Mouse (Mus musculus) spleen, postnatal 0 days (tissue): ENCODE data around the gene Sp1. TPM values are rescaled to one million over a fixed set of nuclear protein-coding genes. Genes with fewer than 3 reads are reported as not detected.

Source experiments
- polyA plus RNA-seq: library from polyadenylated mRNA; unstranded; fragments of >200 nt; fragmentation: Nextera tagmentation; extraction: Ambion mirVana; gene quantifications from 2 replicates; pipeline ENCODE4 v1.2.1, GENCODE M21; 2015

Gene Sp1
- polyA plus RNA-seq, result 7.2 and 8.2 TPM in 2 replicates

GRCm38 (mm10) chr15:102405489-102406195 lies at the start of gene Sp1:
Gene Sp1, plus strand, starts transcription at chr15:102406143.

GRCm38 (mm10) chr15:102366733-102367344 lies 39.1 kb upstream of the Sp1 start, which contains the start of gene Sp7:
Gene Sp7, minus strand, starts transcription at chr15:102367182.

GRCm38 (mm10) chr15:102445146-102445545 lies 39.2 kb downstream of the Sp1 start, which contains the start of gene Amhr2:
Gene Amhr2, plus strand, starts transcription at chr15:102445367.

GRCm38 (mm10) chr15:102458904-102459317 lies 53.0 kb downstream of the Sp1 start, which contains the start of gene Prr13:
Gene Prr13, plus strand, starts transcription at chr15:102459028.

GRCm38 (mm10) chr15:102470183-102470604 lies 64.3 kb downstream of the Sp1 start, which contains the start of gene Pcbp2:
Gene Pcbp2, plus strand, starts transcription at chr15:102470539.

Other genes with a start within 250 kb of the Sp1 start
- 22.1 and 24.1 TPM in 2 replicates for gene Zfp740, start 202.9 kb upstream of the Sp1 start, polyA plus RNA-seq
- gene Csad, start 201.4 kb upstream of the Sp1 start, polyA plus RNA-seq, result 19.8 and 23.5 TPM in 2 replicates
- 26.2 and 29.5 TPM in 2 replicates for gene Itgb7, start 174.2 kb upstream of the Sp1 start, polyA plus RNA-seq
- 6.2 and 8.1 TPM in 2 replicates for gene Rarg, start 148.6 kb upstream of the Sp1 start, polyA plus RNA-seq
- gene Gm9918, start 135.6 kb upstream of the Sp1 start, polyA plus RNA-seq, result 0.05 TPM in 1 of 2 replicates, not detected in the other
- gene Mfsd5, start 126.7 kb upstream of the Sp1 start, polyA plus RNA-seq, result 33.1 and 39.4 TPM in 2 replicates
- gene Espl1, start 109.9 kb upstream of the Sp1 start, polyA plus RNA-seq, result 21.9 and 25.0 TPM in 2 replicates
- gene Pfdn5, start 80.0 kb upstream of the Sp1 start, polyA plus RNA-seq, result 257 and 291 TPM in 2 replicates
- gene Myg1, start 74.4 kb upstream of the Sp1 start, polyA plus RNA-seq, result 53.5 and 57.2 TPM in 2 replicates
- 43.7 and 44.0 TPM in 2 replicates for gene Aaas, start 55.4 kb upstream of the Sp1 start, polyA plus RNA-seq
- not detected in 2 replicates for gene Sp7, start 39.0 kb upstream of the Sp1 start, polyA plus RNA-seq
- 0.52 and 1.0 TPM in 2 replicates for gene Amhr2, start 39.2 kb downstream of the Sp1 start, polyA plus RNA-seq
- 179 and 189 TPM in 2 replicates for gene Prr13, start 52.9 kb downstream of the Sp1 start, polyA plus RNA-seq
- gene Pcbp2, start 64.4 kb downstream of the Sp1 start, polyA plus RNA-seq, result 129 and 138 TPM in 2 replicates
- not detected in 2 replicates for gene Gm10337, start 97.6 kb downstream of the Sp1 start, polyA plus RNA-seq
- gene Map3k12, start 110.9 kb downstream of the Sp1 start, polyA plus RNA-seq, result 2.1 and 2.6 TPM in 2 replicates
- gene Tarbp2, start 112.0 kb downstream of the Sp1 start, polyA plus RNA-seq, result 34.0 and 36.9 TPM in 2 replicates
- 1.6 and 2.4 TPM in 2 replicates for gene Npff, start 118.8 kb downstream of the Sp1 start, polyA plus RNA-seq
- gene Gm28047, start 218.9 kb downstream of the Sp1 start, polyA plus RNA-seq, result 0.23 TPM in 1 of 2 replicates, not detected in the other
- 19.3 and 21.0 TPM in 2 replicates for gene Atf7, start 219.3 kb downstream of the Sp1 start, polyA plus RNA-seq